Mouse (Mus musculus) hindbrain, embryonic 12.5 days (tissue): ENCODE measurements around the gene Celf2. TPM values are rescaled to one million over a fixed set of nuclear protein-coding genes. Genes with fewer than 3 reads are reported as not detected.

ENCODE experiments used
- ATAC-seq: fragments of 200-750 bp; cut with Nextera tagmentation; 2 replicates; pipeline ENCODE4 v1.8.0; 2017; ENCODE audit warnings: moderate TSS enrichment; ENCODE audit not compliant: low FRiP score
- H3K27ac ChIP-seq: fragments of 300-500 bp; sonication (generic); 2 replicates; pipeline ENCODE4 v1.5.1; 2016; ENCODE audit warnings: mild to moderate bottlenecking
- H3K27me3 ChIP-seq: fragments of 300-500 bp; sonication (generic); 2 replicates; pipeline ENCODE4 v1.6.1; 2016; ENCODE audit warnings: mild to moderate bottlenecking
- H3K36me3 ChIP-seq: fragments of 300-500 bp; sonication (generic); 2 replicates; pipeline ENCODE4 v1.6.1; 2016; ENCODE audit warnings: mild to moderate bottlenecking
- H3K4me1 ChIP-seq: fragments of 300-500 bp; sonication (generic); 2 replicates; pipeline ENCODE4 v1.6.1; 2016
- H3K4me2 ChIP-seq: fragments of 300-500 bp; sonication (generic); replicated peaks from 2 replicates; pipeline ENCODE4 v1.6.1; 2016; ENCODE audit warnings: mild to moderate bottlenecking
- H3K4me3 ChIP-seq: fragments of 300-500 bp; sonication (generic); 2 replicates; pipeline ENCODE4 v1.5.1; 2016; ENCODE audit warnings: mild to moderate bottlenecking
- H3K9ac ChIP-seq: fragments of 300-500 bp; sonication (generic); 2 replicates; pipeline ENCODE4 v1.6.1; 2016; ENCODE audit warnings: mild to moderate bottlenecking, moderate library complexity
- H3K9me3 ChIP-seq: fragments of 300-500 bp; sonication (generic); replicated peaks from 2 replicates; pipeline ENCODE4 v1.6.1; 2016; ENCODE audit warnings: mild to moderate bottlenecking
- WGBS: fragments of 180-500 bp; shearing (Covaris S2); methylation state at CpG from one replicate; pipeline ENCODE4 v1.1.7; 2016; 5-methylcytosine and 5-hydroxymethylcytosine counted together
- polyA plus RNA-seq: library from polyadenylated mRNA; unstranded; fragments of >200 nt; fragmentation: Nextera tagmentation; extraction: Ambion mirVana; gene quantifications from 2 replicates; pipeline ENCODE4 v1.2.1, GENCODE M21; 2016

Gene Celf2
- polyA plus RNA-seq, 1 experiment from 2014 or later, result 108 TPM

DNA sequence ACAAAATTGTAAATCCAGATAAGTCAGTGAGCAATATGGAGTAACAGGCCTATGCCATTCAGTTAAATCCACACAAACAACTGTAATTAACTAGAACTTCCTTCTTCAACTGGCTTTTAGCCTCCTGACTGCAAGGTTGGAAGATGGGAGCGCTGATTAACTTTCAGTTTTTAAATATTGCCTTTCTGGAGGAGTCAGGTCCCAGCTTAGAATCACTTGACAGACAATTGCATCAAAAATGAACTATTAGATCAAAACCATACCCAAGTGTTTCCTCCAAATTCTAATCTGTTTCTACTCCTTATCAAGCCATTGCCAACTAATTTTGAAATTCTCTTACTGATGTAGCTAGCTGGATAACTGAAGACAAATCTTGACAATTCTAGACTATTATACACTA, 635.7 kb downstream of the Celf2 start:
- Histone ChIP-seq H3K4me3 (no peak overlapping the region), H3K9ac (no peak overlapping the region), H3K36me3 (no peaks in the 10 kb centered on the region), H3K9me3 (no peaks in the 10 kb centered on the region), H3K4me1 (peaks cover 34% of the 10 kb centered on the region), H3K27ac (no peak overlapping the region), H3K27me3 (no peaks in the 10 kb centered on the region), H3K4me2 (no peak overlapping the region)
- ATAC-seq, result no peak
- 83% methylated on average over 1 of the region's 1 CpGs for WGBS

DNA sequence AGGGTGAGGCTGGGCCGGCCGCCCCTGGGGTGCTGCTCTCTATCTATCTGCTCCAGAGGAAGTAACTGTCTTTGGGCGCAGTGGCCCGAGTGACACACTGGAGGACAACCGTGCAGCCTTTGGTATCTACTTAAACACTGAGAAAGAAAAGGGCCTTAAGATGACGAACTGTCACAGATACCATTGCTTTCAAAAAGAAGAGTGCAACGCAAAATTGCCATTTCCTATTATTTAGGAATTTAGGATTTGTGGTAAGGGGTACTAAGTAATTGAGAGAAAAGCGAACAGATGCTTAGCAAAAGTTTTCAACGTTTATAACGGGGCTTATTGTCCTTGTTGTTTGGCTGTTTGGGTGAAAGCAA, 636.5 kb downstream of the Celf2 start:
- peak overlapping the region; percentile 97 for H3K9ac ChIP-seq
- H3K9me3 ChIP-seq, result no peaks in the 10 kb centered on the region
- H3K4me2 ChIP-seq, result peak overlapping the region; percentile 80
- H3K27ac ChIP-seq, result peak overlapping the region; percentile 96
- H3K36me3 ChIP-seq, result no peaks in the 10 kb centered on the region
- ATAC-seq, result peak; percentile 77
- H3K4me3 ChIP-seq, result peak overlapping the region; percentile 93
- H3K4me1 ChIP-seq, result peaks cover 37% of the 10 kb centered on the region
- WGBS, result 11% methylated on average over 10 of the region's 10 CpGs
- H3K27me3 ChIP-seq, result no peaks in the 10 kb centered on the region

GRCm38 (mm10) chr2:6872131-6872893, 637.1 kb downstream of the Celf2 start:
- Histone ChIP-seq H3K27me3 (no peaks in the 10 kb centered on the region), H3K9me3 (no peaks in the 10 kb centered on the region), H3K4me2 (peak overlapping the region; percentile 80), H3K36me3 (no peaks in the 10 kb centered on the region), H3K4me1 (peaks cover 41% of the 10 kb centered on the region), H3K9ac (peak overlapping the region; percentile 97), H3K27ac (peak overlapping the region; percentile 96), H3K4me3 (peak overlapping the region; percentile 93)
- peak; percentile 90 for ATAC-seq
- WGBS, result under 1% methylated on average over 99 of the region's 124 CpGs

DNA sequence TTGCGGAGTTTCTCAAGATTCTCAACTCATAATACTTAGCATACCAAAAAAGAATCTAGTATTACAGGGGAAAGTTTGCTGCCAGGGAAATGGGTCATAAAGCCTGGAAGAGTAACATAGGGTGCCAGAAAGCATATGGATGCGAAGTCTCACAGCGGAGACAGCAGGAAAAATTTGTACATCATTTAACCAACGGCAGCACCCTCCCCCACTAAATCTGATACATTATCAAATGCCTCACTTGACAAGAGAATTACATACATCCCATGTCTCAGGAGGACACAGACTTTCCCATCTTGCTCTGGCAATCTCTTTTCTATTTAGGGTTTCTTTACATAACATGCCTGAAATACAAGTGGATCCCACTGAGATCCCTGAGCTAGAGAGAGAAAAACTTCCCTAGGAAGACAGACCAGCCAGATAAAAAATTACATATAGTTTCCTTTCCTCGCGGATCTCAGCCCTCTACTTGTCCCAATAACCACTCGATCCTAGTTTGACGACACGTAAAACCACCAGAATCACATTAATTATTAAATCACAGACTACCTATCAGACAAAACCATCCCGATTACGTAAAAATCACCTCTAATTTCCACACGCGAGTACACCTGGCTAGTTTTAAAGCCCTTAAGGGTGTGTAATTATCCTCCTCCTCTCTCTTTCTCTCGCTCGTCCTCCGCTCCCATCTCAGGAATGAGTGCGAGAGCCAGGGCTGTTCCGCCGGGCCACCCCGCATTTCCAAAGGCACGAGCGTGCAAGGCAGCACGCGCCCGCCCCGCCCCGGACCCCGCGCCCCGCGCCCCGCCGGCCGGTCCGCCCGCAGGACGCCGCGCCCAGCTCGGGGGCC, 637.9 kb downstream of the Celf2 start:
- H3K9me3 ChIP-seq, result no peaks in the 10 kb centered on the region
- H3K9ac ChIP-seq, result peak overlapping the region; percentile 97
- peak; percentile 49 for ATAC-seq
- H3K4me3 ChIP-seq, result peak overlapping the region; percentile 93
- 3% methylated on average over 40 of the region's 40 CpGs for WGBS
- no peaks in the 10 kb centered on the region for H3K27me3 ChIP-seq
- H3K36me3 ChIP-seq, result no peaks in the 10 kb centered on the region
- peak overlapping the region; percentile 80 for H3K4me2 ChIP-seq
- H3K27ac ChIP-seq, result peak overlapping the region; percentile 96
- H3K4me1 ChIP-seq, result peaks cover 41% of the 10 kb centered on the region

DNA sequence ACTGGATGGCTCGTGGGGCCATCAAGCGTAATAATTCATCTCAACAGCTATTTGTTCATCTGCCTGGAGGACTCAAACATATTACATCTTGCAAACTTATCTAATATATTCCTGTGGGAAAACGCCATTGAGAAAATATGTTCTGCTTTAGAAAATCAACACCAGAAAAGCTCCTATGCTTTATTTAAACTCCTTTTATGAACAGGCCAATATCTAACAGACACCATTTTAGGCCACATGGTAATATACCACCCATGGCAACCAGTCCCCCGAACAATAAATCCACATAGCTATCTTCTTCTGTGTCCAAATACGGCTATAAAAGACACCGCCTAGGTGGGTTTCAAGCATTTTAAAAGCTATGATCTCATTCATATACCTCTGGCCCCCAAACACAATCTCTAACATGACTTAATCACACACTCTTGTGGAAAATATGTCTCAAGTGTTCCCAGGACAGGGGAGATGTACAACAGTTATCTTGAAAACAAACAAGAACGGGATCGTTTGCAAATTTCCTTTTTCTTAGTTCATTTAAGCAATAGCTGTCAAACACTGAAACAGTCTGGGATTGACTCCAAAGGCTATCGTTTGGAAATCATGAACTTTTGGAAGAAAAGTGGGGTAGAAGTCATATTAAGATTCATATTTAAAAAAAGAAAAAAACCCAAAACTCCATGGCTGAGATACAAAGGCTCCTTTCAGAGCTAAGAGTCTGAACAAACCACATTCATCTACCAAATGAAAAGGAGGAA, 639.2 kb downstream of the Celf2 start:
- peak overlapping the region; percentile 14; the same call in 1 of the 2 replicates for H3K4me3 ChIP-seq
- H3K9ac ChIP-seq, result no peak overlapping the region
- no peaks in the 10 kb centered on the region for H3K9me3 ChIP-seq
- peak overlapping the region; percentile 80 for H3K4me2 ChIP-seq
- no peak overlapping the region for H3K27ac ChIP-seq
- no peak for ATAC-seq
- peaks cover 38% of the 10 kb centered on the region for H3K4me1 ChIP-seq
- H3K27me3 ChIP-seq, result no peaks in the 10 kb centered on the region
- WGBS, result 57% methylated on average over 9 of the region's 9 CpGs
- no peaks in the 10 kb centered on the region for H3K36me3 ChIP-seq

DNA sequence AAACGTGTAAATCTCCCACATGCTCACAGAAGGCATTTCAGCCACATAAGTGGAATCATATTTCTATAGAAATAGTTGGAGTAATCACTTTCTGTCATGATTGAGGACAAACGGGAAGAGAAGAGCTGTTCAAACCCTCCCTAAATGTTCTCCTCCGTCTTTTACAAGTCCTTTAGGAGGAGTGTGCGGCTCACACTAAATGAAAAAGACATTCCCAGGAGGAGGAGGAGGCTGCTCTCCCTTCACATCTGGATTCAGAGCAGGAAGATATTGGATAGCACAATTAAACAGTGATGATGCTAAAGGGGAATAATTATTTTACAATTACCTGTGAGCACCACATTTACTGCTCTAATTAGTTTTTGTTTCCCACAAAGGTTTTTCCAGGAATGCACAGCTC, 642.1 kb downstream of the Celf2 start:
- H3K9ac ChIP-seq, result no peak overlapping the region
- H3K36me3 ChIP-seq, result no peaks in the 10 kb centered on the region
- H3K4me1 ChIP-seq, result peaks cover 27% of the 10 kb centered on the region
- no peak overlapping the region for H3K4me3 ChIP-seq
- H3K27me3 ChIP-seq, result no peaks in the 10 kb centered on the region
- no peak overlapping the region for H3K4me2 ChIP-seq
- 27% methylated on average over 4 of the region's 4 CpGs for WGBS
- no peak for ATAC-seq
- no peak overlapping the region for H3K27ac ChIP-seq
- no peaks in the 10 kb centered on the region for H3K9me3 ChIP-seq

GRCm38 (mm10) chr2:6865785-6866184, 643.6 kb downstream of the Celf2 start:
- Histone ChIP-seq H3K27me3 (no peaks in the 10 kb centered on the region), H3K4me3 (no peak overlapping the region), H3K9me3 (no peaks in the 10 kb centered on the region), H3K4me2 (no peak overlapping the region), H3K27ac (no peak overlapping the region), H3K9ac (no peak overlapping the region), H3K4me1 (peaks cover 27% of the 10 kb centered on the region), H3K36me3 (no peaks in the 10 kb centered on the region)
- ATAC-seq, result peak; percentile 64; the same call in 1 of the 2 replicates
- 51% methylated on average over 4 of the region's 4 CpGs for WGBS

DNA sequence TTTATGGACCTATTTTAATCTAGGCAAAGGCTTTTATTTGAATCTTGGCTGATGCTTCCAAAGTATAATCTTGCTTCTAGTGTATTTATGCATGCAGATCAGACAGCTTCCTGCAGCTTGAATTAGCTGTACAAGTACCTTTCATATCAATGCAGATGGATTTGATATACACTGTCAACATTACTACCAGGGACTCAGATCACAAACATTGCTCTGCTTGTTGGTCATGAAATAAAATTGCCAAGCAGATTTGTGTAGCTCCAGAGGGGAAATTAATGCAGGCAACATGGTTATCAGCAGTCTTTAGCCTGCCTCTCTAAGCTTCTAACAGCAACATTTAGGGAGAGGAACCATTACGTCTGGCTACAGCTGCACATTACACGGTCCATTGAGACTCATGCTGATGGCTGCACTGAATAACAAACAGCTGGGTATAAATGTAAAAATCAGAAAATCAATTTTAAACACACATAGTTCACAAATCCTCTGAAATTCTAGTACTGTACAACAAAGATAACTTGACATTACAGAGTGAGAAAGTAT, 659.2 kb downstream of the Celf2 start:
- Histone ChIP-seq H3K27me3 (no peaks in the 10 kb centered on the region), H3K27ac (peak overlapping the region; percentile 18; the same call in 1 of the 2 replicates), H3K9me3 (no peaks in the 10 kb centered on the region), H3K36me3 (no peaks in the 10 kb centered on the region), H3K4me1 (no peaks in the 10 kb centered on the region), H3K4me3 (no peak overlapping the region), H3K4me2 (no peak overlapping the region), H3K9ac (no peak overlapping the region)
- 30% methylated on average over 2 of the region's 2 CpGs for WGBS
- peak; percentile 64 for ATAC-seq

GRCm38 (mm10) chr2:6849388-6849787, 660.0 kb downstream of the Celf2 start:
- H3K9me3 ChIP-seq, result no peaks in the 10 kb centered on the region
- WGBS, result 59% methylated on average over 3 of the region's 3 CpGs
- H3K36me3 ChIP-seq, result no peaks in the 10 kb centered on the region
- H3K27me3 ChIP-seq, result no peaks in the 10 kb centered on the region
- H3K4me3 ChIP-seq, result no peak overlapping the region
- no peak overlapping the region for H3K27ac ChIP-seq
- no peak overlapping the region for H3K4me2 ChIP-seq
- no peak overlapping the region for H3K9ac ChIP-seq
- no peak for ATAC-seq
- no peaks in the 10 kb centered on the region for H3K4me1 ChIP-seq

GRCm38 (mm10) chr2:6830021-6830420, 679.3 kb downstream of the Celf2 start:
- peaks cover 20% of the 10 kb centered on the region for H3K4me1 ChIP-seq
- no peak overlapping the region for H3K4me2 ChIP-seq
- ATAC-seq, result no peak
- no peaks in the 10 kb centered on the region for H3K9me3 ChIP-seq
- WGBS, result 73% methylated on average over 6 of the region's 6 CpGs
- H3K9ac ChIP-seq, result no peak overlapping the region
- H3K27me3 ChIP-seq, result no peaks in the 10 kb centered on the region
- H3K36me3 ChIP-seq, result no peaks in the 10 kb centered on the region
- H3K4me3 ChIP-seq, result no peak overlapping the region
- no peak overlapping the region for H3K27ac ChIP-seq

DNA sequence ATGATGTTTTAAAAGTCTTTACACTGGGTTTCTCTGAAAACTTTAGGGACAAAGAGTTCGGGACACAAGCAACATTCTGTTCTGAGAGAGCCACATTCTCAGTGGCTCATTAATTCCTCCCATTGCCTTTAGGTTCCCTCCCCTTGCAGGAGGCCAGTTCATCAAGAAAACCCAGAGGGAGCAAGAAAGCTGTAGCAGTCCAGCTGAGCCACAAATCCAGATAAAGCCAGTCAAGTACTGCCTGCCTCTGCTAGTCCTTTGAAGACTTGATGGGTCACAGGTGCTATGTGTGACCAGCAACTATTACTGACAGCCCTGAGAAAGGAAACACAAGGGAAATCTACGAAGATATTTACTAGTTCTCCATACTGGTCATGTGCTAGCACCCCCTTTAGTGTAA, 681.8 kb downstream of the Celf2 start:
- peak; percentile 73 for ATAC-seq
- Histone ChIP-seq H3K9ac (no peak overlapping the region), H3K27me3 (no peaks in the 10 kb centered on the region), H3K9me3 (no peaks in the 10 kb centered on the region), H3K4me1 (peaks cover 20% of the 10 kb centered on the region), H3K27ac (no peak overlapping the region), H3K4me2 (no peak overlapping the region), H3K36me3 (no peaks in the 10 kb centered on the region), H3K4me3 (no peak overlapping the region)
- WGBS, result 29% methylated on average over 2 of the region's 2 CpGs

GRCm38 (mm10) chr2:6823021-6823420, 686.3 kb downstream of the Celf2 start:
- H3K9ac ChIP-seq, result no peak overlapping the region
- H3K27ac ChIP-seq, result no peak overlapping the region
- H3K4me3 ChIP-seq, result no peak overlapping the region
- WGBS, result 76% methylated on average over 1 of the region's 1 CpGs
- no peak overlapping the region for H3K4me2 ChIP-seq
- H3K36me3 ChIP-seq, result no peaks in the 10 kb centered on the region
- no peak for ATAC-seq
- H3K9me3 ChIP-seq, result no peaks in the 10 kb centered on the region
- peaks cover 13% of the 10 kb centered on the region for H3K4me1 ChIP-seq
- H3K27me3 ChIP-seq, result no peaks in the 10 kb centered on the region
